Mouse (Mus musculus) cortical plate, adult 2 months (tissue): Measurements from ENCODE around the gene Pmm2.

Source experiments
- CTCF ChIP-seq: fragments of 200-500 bp; IDR thresholded peaks from 2 replicates; pipeline ENCODE4 v1.5.1; 2011; ENCODE audit warnings: mild to moderate bottlenecking, control low read depth, low read length; ENCODE audit not compliant: insufficient read depth; ENCODE audit errors: extremely low read depth
- POLR2A ChIP-seq: fragments of 200-500 bp; IDR thresholded peaks from 2 replicates; pipeline ENCODE4 v1.6.1; 2011; ENCODE audit warnings: mild to moderate bottlenecking, low read length, control low read depth; ENCODE audit not compliant: insufficient read depth; ENCODE audit errors: extremely low read depth

DNA sequence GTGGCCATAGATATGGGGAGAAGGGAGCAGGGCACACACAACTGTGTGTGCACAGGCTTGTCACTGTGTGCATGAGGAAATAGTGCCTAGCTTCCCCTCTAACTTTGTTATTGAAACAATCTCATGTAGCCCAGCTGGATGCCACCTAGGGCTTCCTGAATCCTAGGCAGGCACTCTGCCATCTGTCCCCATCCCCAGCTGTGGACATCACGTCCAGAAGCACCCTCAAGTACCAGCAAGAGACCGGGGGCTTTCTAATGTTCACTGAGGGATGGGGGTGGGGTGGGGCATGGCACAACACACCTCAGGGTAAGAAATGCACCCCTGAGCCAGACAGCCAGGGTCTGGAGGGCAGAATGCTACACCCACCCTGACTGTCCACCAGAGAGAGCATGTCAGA is 30.9 kb downstream of the Pmm2 start:
- no peak for TF ChIP-seq CTCF
- TF ChIP-seq POLR2A: no peak
